Mouse (Mus musculus) midbrain, embryonic 12.5 days (tissue): ENCODE data around the gene Car12. TPM values are rescaled to one million over a fixed set of nuclear protein-coding genes. Genes with fewer than 3 reads are reported as not detected.
A peak's percentile ranks its signal among the peaks of the same experiment; 100 is the strongest.

Experiments used
- ATAC-seq: fragments of 200-750 bp; cut with Nextera tagmentation; 2 replicates; pipeline ENCODE4 v1.8.0; 2017; ENCODE audit warnings: low read depth, moderate TSS enrichment, moderate library complexity; ENCODE audit not compliant: low FRiP score
- H3K27ac ChIP-seq: fragments of 300-500 bp; sonication (generic); replicated peaks from 2 replicates; pipeline ENCODE4 v1.5.1; 2016; ENCODE audit warnings: mild to moderate bottlenecking
- H3K27me3 ChIP-seq: fragments of 300-500 bp; sonication (generic); 2 replicates; pipeline ENCODE4 v1.6.1; 2016; ENCODE audit warnings: mild to moderate bottlenecking
- H3K36me3 ChIP-seq: fragments of 300-500 bp; sonication (generic); 2 replicates; pipeline ENCODE4 v1.6.1; 2016
- H3K4me1 ChIP-seq: fragments of 300-500 bp; sonication (generic); 2 replicates; pipeline ENCODE4 v1.6.1; 2016
- H3K4me2 ChIP-seq: fragments of 300-500 bp; sonication (generic); replicated peaks from 2 replicates; pipeline ENCODE4 v1.6.1; 2016; ENCODE audit warnings: mild to moderate bottlenecking, moderate library complexity
- H3K4me3 ChIP-seq: fragments of 300-500 bp; sonication (generic); 2 replicates; pipeline ENCODE4 v1.5.1; 2016; ENCODE audit warnings: mild to moderate bottlenecking
- H3K9ac ChIP-seq: fragments of 300-500 bp; sonication (generic); replicated peaks from 2 replicates; pipeline ENCODE4 v1.6.1; 2016; ENCODE audit warnings: mild to moderate bottlenecking, moderate library complexity
- H3K9me3 ChIP-seq: fragments of 300-500 bp; sonication (generic); 2 replicates; pipeline ENCODE4 v1.6.1; 2016; ENCODE audit warnings: mild to moderate bottlenecking
- WGBS: fragments of 180-500 bp; shearing (Covaris S2); methylation state at CpG from one replicate; pipeline ENCODE4 v1.1.7; 2016; 5-methylcytosine and 5-hydroxymethylcytosine counted together
- polyA plus RNA-seq: library from polyadenylated mRNA; unstranded; fragments of >200 nt; fragmentation: Nextera tagmentation; extraction: Ambion mirVana; gene quantifications from 2 replicates; pipeline ENCODE4 v1.2.1, GENCODE M21; 2016

The Car12 gene
- 0.57 and 0.72 TPM in 2 replicates for polyA plus RNA-seq

- peak; percentile 71 for ATAC-seq
- Histone ChIP-seq H3K4me2 (peak within 1 kb of the TSS; percentile 75), H3K27ac (no peak within 1 kb of the TSS), H3K4me3 (peak within 1 kb of the TSS; percentile 44), H3K27me3 (peaks cover 24% of the 10 kb centered on the region), H3K4me1 (peaks cover 21% of the 10 kb centered on the region), H3K9ac (no peak within 1 kb of the TSS; the same call in 1 of the 2 replicates), H3K9me3 (no peaks in the 10 kb centered on the region), H3K36me3 (no peaks in the 10 kb centered on the region)
- WGBS = 14% methylated on average over 29 of the region's 29 CpGs
Observed at GRCm38 (mm10) chr9:66713135-66714021, at the start of gene Car12. TSS of gene Car12 (plus strand) at chr9:66713686.

GRCm38 (mm10) chr9:66663764-66664163 lies 49.7 kb upstream of the Car12 start:
- no peak for ATAC-seq
- Histone ChIP-seq H3K4me2 (no peak overlapping the region), H3K4me3 (no peak overlapping the region), H3K9ac (no peak overlapping the region), H3K4me1 (no peaks in the 10 kb centered on the region), H3K9me3 (0 out of 2 replicates have a peak, but pooled peaks cover 4% of the 10 kb centered on the region), H3K27me3 (no peaks in the 10 kb centered on the region), H3K36me3 (no peaks in the 10 kb centered on the region), H3K27ac (no peak overlapping the region)
- WGBS = 81% methylated on average over 3 of the region's 3 CpGs

GRCm38 (mm10) chr9:66664561-66664960 lies 48.9 kb upstream of the Car12 start:
- ATAC-seq = no peak
- 86% methylated on average over 7 of the region's 7 CpGs for WGBS
- Histone ChIP-seq H3K4me2 (no peak overlapping the region), H3K9ac (no peak overlapping the region), H3K9me3 (0 out of 2 replicates have a peak, but pooled peaks cover 4% of the 10 kb centered on the region), H3K4me3 (no peak overlapping the region), H3K36me3 (no peaks in the 10 kb centered on the region), H3K27me3 (no peaks in the 10 kb centered on the region), H3K4me1 (no peaks in the 10 kb centered on the region), H3K27ac (no peak overlapping the region)

- Histone ChIP-seq H3K36me3 (no peaks in the 10 kb centered on the region), H3K9me3 (0 out of 2 replicates have a peak, but pooled peaks cover 4% of the 10 kb centered on the region), H3K27ac (no peak overlapping the region), H3K9ac (no peak overlapping the region), H3K4me2 (no peak overlapping the region), H3K4me1 (no peaks in the 10 kb centered on the region), H3K4me3 (no peak overlapping the region), H3K27me3 (no peaks in the 10 kb centered on the region)
- ATAC-seq = no peak
- WGBS = 87% methylated on average over 3 of the region's 3 CpGs
Observed at GRCm38 (mm10) chr9:66666153-66666552, 47.3 kb upstream of the Car12 start.

- H3K9me3 ChIP-seq = 0 out of 2 replicates have a peak, but pooled peaks cover 4% of the 10 kb centered on the region
- WGBS = 80% methylated on average over 6 of the region's 6 CpGs
- no peak overlapping the region for H3K27ac ChIP-seq
- no peaks in the 10 kb centered on the region for H3K27me3 ChIP-seq
- H3K4me1 ChIP-seq = no peaks in the 10 kb centered on the region
- no peaks in the 10 kb centered on the region for H3K36me3 ChIP-seq
- H3K4me3 ChIP-seq = no peak overlapping the region
- no peak overlapping the region for H3K4me2 ChIP-seq
- no peak for ATAC-seq
- no peak overlapping the region for H3K9ac ChIP-seq
Observed at GRCm38 (mm10) chr9:66667046-66667445, 46.4 kb upstream of the Car12 start.

- Histone ChIP-seq H3K9me3 (0 out of 2 replicates have a peak, but pooled peaks cover 4% of the 10 kb centered on the region), H3K27me3 (no peaks in the 10 kb centered on the region), H3K4me2 (no peak overlapping the region), H3K36me3 (no peaks in the 10 kb centered on the region), H3K9ac (no peak overlapping the region), H3K4me3 (no peak overlapping the region), H3K27ac (no peak overlapping the region), H3K4me1 (no peaks in the 10 kb centered on the region)
- WGBS = 92% methylated on average over 4 of the region's 4 CpGs
- ATAC-seq = no peak
Observed at GRCm38 (mm10) chr9:66667868-66668267, 45.6 kb upstream of the Car12 start.

GRCm38 (mm10) chr9:66669561-66670078 lies 43.9 kb upstream of the Car12 start:
- Histone ChIP-seq H3K9me3 (0 out of 2 replicates have a peak, but pooled peaks cover under 1% of the 10 kb centered on the region), H3K27ac (no peak overlapping the region), H3K4me3 (no peak overlapping the region), H3K4me2 (no peak overlapping the region), H3K4me1 (no peaks in the 10 kb centered on the region), H3K9ac (no peak overlapping the region), H3K36me3 (no peaks in the 10 kb centered on the region), H3K27me3 (no peaks in the 10 kb centered on the region)
- no peak for ATAC-seq
- 53% methylated on average over 7 of the region's 7 CpGs for WGBS

GRCm38 (mm10) chr9:66673771-66674170 lies 39.7 kb upstream of the Car12 start:
- Histone ChIP-seq H3K4me1 (no peaks in the 10 kb centered on the region), H3K4me2 (no peak overlapping the region), H3K9ac (no peak overlapping the region), H3K9me3 (no peaks in the 10 kb centered on the region), H3K27me3 (no peaks in the 10 kb centered on the region), H3K36me3 (no peaks in the 10 kb centered on the region), H3K27ac (no peak overlapping the region), H3K4me3 (no peak overlapping the region)
- 82% methylated on average over 2 of the region's 2 CpGs for WGBS
- ATAC-seq = no peak

- Histone ChIP-seq H3K4me2 (no peak overlapping the region), H3K4me3 (no peak overlapping the region), H3K9me3 (no peaks in the 10 kb centered on the region), H3K27me3 (no peaks in the 10 kb centered on the region), H3K9ac (no peak overlapping the region), H3K27ac (no peak overlapping the region), H3K36me3 (no peaks in the 10 kb centered on the region), H3K4me1 (no peaks in the 10 kb centered on the region)
- no peak for ATAC-seq
- WGBS = 93% methylated on average over 1 of the region's 1 CpGs
Observed at GRCm38 (mm10) chr9:66675566-66675965, 37.9 kb upstream of the Car12 start.

- no peaks in the 10 kb centered on the region for H3K4me1 ChIP-seq
- H3K9me3 ChIP-seq = no peaks in the 10 kb centered on the region
- H3K9ac ChIP-seq = no peak overlapping the region
- H3K4me3 ChIP-seq = no peak overlapping the region
- no peaks in the 10 kb centered on the region for H3K36me3 ChIP-seq
- WGBS = 80% methylated on average over 6 of the region's 6 CpGs
- H3K27me3 ChIP-seq = no peaks in the 10 kb centered on the region
- H3K4me2 ChIP-seq = no peak overlapping the region
- no peak for ATAC-seq
- H3K27ac ChIP-seq = no peak overlapping the region
Observed at GRCm38 (mm10) chr9:66680102-66680501, 33.4 kb upstream of the Car12 start.

- no peak for ATAC-seq
- Histone ChIP-seq H3K27ac (no peak overlapping the region), H3K9ac (no peak overlapping the region), H3K4me3 (no peak overlapping the region), H3K9me3 (no peaks in the 10 kb centered on the region), H3K36me3 (no peaks in the 10 kb centered on the region), H3K27me3 (no peaks in the 10 kb centered on the region), H3K4me2 (no peak overlapping the region), H3K4me1 (no peaks in the 10 kb centered on the region)
- WGBS = 94% methylated on average over 3 of the region's 3 CpGs
Observed at GRCm38 (mm10) chr9:66682822-66683221, 30.7 kb upstream of the Car12 start.

GRCm38 (mm10) chr9:66685730-66686129 lies 27.8 kb upstream of the Car12 start:
- Histone ChIP-seq H3K9ac (no peak overlapping the region), H3K4me3 (no peak overlapping the region), H3K9me3 (no peaks in the 10 kb centered on the region), H3K27me3 (no peaks in the 10 kb centered on the region), H3K36me3 (no peaks in the 10 kb centered on the region), H3K4me2 (no peak overlapping the region), H3K4me1 (no peaks in the 10 kb centered on the region), H3K27ac (no peak overlapping the region)
- ATAC-seq = no peak
- 76% methylated on average over 6 of the region's 6 CpGs for WGBS
